Mouse (Mus musculus) forebrain, embryonic 16.5 days (tissue): ENCODE data around the gene Adgra3. TPM values are rescaled to one million over a fixed set of nuclear protein-coding genes. Genes with fewer than 3 reads are reported as not detected.
A peak's percentile ranks its signal among the peaks of the same experiment; 100 is the strongest.

ENCODE experiments used
- ATAC-seq: fragments of 200-750 bp; cut with Nextera tagmentation; 2 replicates; pipeline ENCODE4 v1.8.0; 2017; ENCODE audit warnings: mild to moderate bottlenecking, moderate library complexity
- H3K27ac ChIP-seq: fragments of 300-500 bp; sonication (generic); 2 replicates; pipeline ENCODE4 v1.5.1; 2014; ENCODE audit warnings: low read length, control low read depth
- H3K27me3 ChIP-seq: fragments of 300-500 bp; sonication (generic); replicated peaks from 2 replicates; pipeline ENCODE4 v1.6.1; 2014; ENCODE audit warnings: low read length; ENCODE audit not compliant: control insufficient read depth, insufficient read depth
- H3K36me3 ChIP-seq: fragments of 300-500 bp; sonication (generic); 2 replicates; pipeline ENCODE4 v1.6.1; 2014; ENCODE audit not compliant: control insufficient read depth, insufficient read depth
- H3K4me1 ChIP-seq: fragments of 300-500 bp; sonication (generic); replicated peaks from 2 replicates; pipeline ENCODE4 v1.6.1; 2014; ENCODE audit warnings: low read length; ENCODE audit not compliant: control insufficient read depth, insufficient read depth
- H3K4me2 ChIP-seq: fragments of 300-500 bp; sonication (generic); 2 replicates; pipeline ENCODE4 v1.6.1; 2014; ENCODE audit warnings: mild to moderate bottlenecking, low read length, control low read depth
- H3K4me3 ChIP-seq: fragments of 300-500 bp; sonication (generic); replicated peaks from 2 replicates; pipeline ENCODE4 v1.5.1; 2014; ENCODE audit warnings: mild to moderate bottlenecking, low read length, control low read depth
- H3K9ac ChIP-seq: fragments of 300-500 bp; sonication (generic); replicated peaks from 2 replicates; pipeline ENCODE4 v1.6.1; 2014; ENCODE audit warnings: low read depth, low read length, control low read depth
- H3K9me3 ChIP-seq: fragments of 300-500 bp; sonication (generic); 2 replicates; pipeline ENCODE4 v1.6.1; 2016; ENCODE audit warnings: low read length; ENCODE audit not compliant: control insufficient read depth
- WGBS: fragments of 180-500 bp; shearing (Covaris S2); extraction: QIAGEN DNeasy Blood & Tissue Kit; methylation state at CpG from one replicate; pipeline ENCODE4 v1.1.7; 2014; 5-methylcytosine and 5-hydroxymethylcytosine counted together
- polyA plus RNA-seq: library from polyadenylated mRNA; unstranded; fragments of >200 nt; fragmentation: Nextera tagmentation; extraction: Ambion mirVana; gene quantifications from 2 replicates; pipeline ENCODE4 v1.2.1, GENCODE M21; 2015

Adgra3 gene
- polyA plus RNA-seq, 1 experiment from 2014 or later, result 18.5 TPM

DNA sequence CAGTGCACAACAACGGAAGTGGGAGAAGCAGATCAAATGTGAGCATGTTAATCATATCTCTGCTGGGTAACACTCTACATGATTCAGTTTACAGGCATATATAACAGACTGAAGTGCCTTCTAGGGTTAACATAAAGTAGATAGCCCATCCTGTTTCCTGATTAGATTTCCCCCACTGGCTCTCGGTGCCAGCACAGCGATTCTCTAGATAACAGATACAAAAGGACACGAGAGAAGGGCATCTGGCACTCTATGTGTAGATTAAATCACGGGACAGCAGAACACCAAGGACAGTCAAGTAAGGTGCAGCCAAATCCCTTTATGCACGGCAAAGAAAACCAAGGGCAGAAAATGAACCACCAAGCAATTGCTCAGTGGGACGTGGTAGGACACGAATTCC lies 93.0 kb downstream of the Adgra3 start:
- H3K36me3 ChIP-seq, result peaks cover 9% of the 10 kb centered on the region
- no peak overlapping the region for H3K9ac ChIP-seq
- H3K4me1 ChIP-seq, result no peaks in the 10 kb centered on the region
- ATAC-seq, result no peak
- H3K27ac ChIP-seq, result no peak overlapping the region
- no peak overlapping the region for H3K4me2 ChIP-seq
- WGBS, result 87% methylated on average over 8 of the region's 8 CpGs
- H3K4me3 ChIP-seq, result no peak overlapping the region
- no peaks in the 10 kb centered on the region for H3K9me3 ChIP-seq
- H3K27me3 ChIP-seq, result no peaks in the 10 kb centered on the region

GRCm38 (mm10) chr5:49961478-49962431 lies 97.1 kb downstream of the Adgra3 start:
- no peaks in the 10 kb centered on the region for H3K4me1 ChIP-seq
- WGBS, result 81% methylated on average over 20 of the region's 20 CpGs
- ATAC-seq, result peak; percentile 87
- no peak overlapping the region for H3K27ac ChIP-seq
- H3K9ac ChIP-seq, result no peak overlapping the region
- H3K9me3 ChIP-seq, result no peaks in the 10 kb centered on the region
- H3K27me3 ChIP-seq, result no peaks in the 10 kb centered on the region
- H3K36me3 ChIP-seq, result peaks cover 15% of the 10 kb centered on the region
- no peak overlapping the region for H3K4me2 ChIP-seq
- no peak overlapping the region for H3K4me3 ChIP-seq

DNA sequence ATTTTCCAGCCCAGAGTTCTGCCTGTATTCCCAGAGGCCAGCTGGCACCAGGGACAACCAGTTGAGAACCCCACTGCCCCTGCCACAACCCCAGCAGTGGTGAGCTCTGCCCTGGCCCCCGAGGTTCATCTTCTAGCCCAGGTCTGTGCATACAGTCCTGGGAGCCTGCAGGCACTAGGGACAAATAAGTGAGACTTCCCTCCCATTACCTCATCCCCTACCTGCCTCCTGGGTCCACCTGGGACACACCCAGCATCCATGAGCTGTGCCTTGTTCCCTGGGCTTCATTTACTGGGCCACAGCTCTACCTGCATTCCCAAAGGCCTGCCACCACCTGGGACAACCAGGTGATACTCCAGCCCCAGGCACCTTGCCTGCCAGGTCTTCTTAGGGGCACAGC lies 122.5 kb downstream of the Adgra3 start:
- H3K36me3 ChIP-seq, result no peaks in the 10 kb centered on the region
- no peaks in the 10 kb centered on the region for H3K27me3 ChIP-seq
- H3K4me3 ChIP-seq, result no peak overlapping the region
- no peak overlapping the region for H3K4me2 ChIP-seq
- no peak overlapping the region for H3K27ac ChIP-seq
- no peaks in the 10 kb centered on the region for H3K4me1 ChIP-seq
- no peak overlapping the region for H3K9ac ChIP-seq
- WGBS, result 83% methylated on average over 1 of the region's 1 CpGs
- H3K9me3 ChIP-seq, result no peaks in the 10 kb centered on the region
- ATAC-seq, result no peak

GRCm38 (mm10) chr5:49924712-49925111 lies 134.1 kb downstream of the Adgra3 start:
- H3K27ac ChIP-seq, result no peak overlapping the region
- no peak for ATAC-seq

GRCm38 (mm10) chr5:49915695-49916106 lies 143.1 kb downstream of the Adgra3 start:
- ATAC-seq, result peak; percentile 68
- H3K4me3 ChIP-seq, result no peak overlapping the region
- peaks cover 5% of the 10 kb centered on the region for H3K4me1 ChIP-seq
- no peaks in the 10 kb centered on the region for H3K9me3 ChIP-seq
- no peak overlapping the region for H3K27ac ChIP-seq
- H3K27me3 ChIP-seq, result no peaks in the 10 kb centered on the region
- H3K4me2 ChIP-seq, result no peak overlapping the region
- H3K9ac ChIP-seq, result no peak overlapping the region
- H3K36me3 ChIP-seq, result no peaks in the 10 kb centered on the region
- WGBS, result 20% methylated on average over 2 of the region's 2 CpGs

More at GRCm38 (mm10) chr5:49924712-49925111, 134.1 kb downstream of the Adgra3 start:
- H3K9me3 ChIP-seq, result no peaks in the 10 kb centered on the region
- no peaks in the 10 kb centered on the region for H3K27me3 ChIP-seq
- H3K4me2 ChIP-seq, result no peak overlapping the region
- no peak overlapping the region for H3K4me3 ChIP-seq
- no peaks in the 10 kb centered on the region for H3K4me1 ChIP-seq
- H3K9ac ChIP-seq, result no peak overlapping the region
- H3K36me3 ChIP-seq, result no peaks in the 10 kb centered on the region
